Mouse (Mus musculus): ENCODE results near the gene Crip2.
A peak's percentile ranks its signal among the peaks of the same experiment; 100 is the strongest.

Crip2 gene

GRCm38 (mm10) chr12:113148381-113149035 is 8.5 kb downstream of the Crip2 start:
- DNase-seq, result no peak

DNA sequence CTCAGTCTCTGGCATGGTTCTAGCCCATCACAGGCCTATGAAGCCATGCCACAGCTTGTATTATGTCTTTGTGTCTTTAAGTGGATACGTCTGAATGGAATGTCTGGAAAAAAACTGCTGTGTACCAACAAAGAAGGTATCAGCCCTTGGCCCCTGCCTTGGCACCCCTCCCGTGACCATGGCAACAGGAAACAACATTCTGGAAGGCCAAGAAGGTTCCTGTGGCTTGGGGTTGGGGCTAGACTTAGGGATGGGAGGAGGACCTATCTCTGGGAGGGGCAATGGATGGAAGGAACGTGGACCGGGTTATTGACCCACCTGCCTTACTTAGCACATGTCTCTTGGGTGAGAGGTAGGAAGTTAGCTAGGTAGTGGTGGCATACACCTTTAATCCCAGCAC is 9.3 kb downstream of the Crip2 start:
- no peak for DNase-seq

GRCm38 (mm10) chr12:113149896-113150295 is 9.9 kb downstream of the Crip2 start:
- no peak for DNase-seq

GRCm38 (mm10) chr12:113150591-113150990 is 10.6 kb downstream of the Crip2 start:
- DNase-seq, result no peak

DNA sequence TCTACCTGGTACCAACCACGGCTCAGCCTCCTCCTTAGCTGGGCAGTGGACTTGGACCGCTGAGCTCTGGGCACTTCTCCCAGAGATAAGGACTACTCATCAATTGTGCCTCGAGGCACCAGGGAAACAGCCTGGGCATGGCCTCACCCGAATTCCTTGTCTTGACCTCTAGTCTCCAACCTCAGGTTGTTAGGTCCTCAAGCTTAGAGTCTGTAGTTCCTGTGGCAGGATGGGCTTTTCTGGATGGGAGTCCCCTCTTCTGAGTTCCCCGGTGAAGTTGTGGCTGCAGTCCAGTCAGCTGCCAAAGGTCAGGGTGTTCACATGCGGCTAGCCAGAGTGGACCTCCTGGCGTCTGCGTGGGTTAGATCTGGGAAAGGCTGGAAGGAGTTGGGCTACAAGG is 11.0 kb downstream of the Crip2 start:
- DNase-seq, result no peak

GRCm38 (mm10) chr12:113151661-113152271 is 11.7 kb downstream of the Crip2 start:
- DNase-seq, result no peak

DNA sequence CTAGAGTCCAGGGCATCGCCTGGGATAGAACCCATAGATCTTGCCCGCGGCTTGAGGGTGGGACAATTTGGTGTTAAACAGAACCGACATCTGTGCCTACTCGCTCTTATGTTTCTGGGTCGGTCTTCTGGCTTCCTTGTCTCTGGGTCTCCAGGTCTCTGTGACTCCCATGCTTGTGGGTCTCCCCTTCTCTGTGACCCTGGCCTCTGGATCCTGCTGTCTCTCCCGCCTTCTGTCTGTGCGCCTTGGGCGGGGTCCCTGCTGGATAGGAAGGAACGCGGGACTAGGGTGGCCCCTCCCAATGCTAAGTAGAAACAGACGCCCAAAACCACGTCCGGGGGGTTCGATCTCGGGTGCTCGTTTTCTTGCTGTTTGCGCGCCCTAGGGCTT is 12.2 kb downstream of the Crip2 start:
- DNase-seq, result no peak

- no peak for DNase-seq
Observed at GRCm38 (mm10) chr12:113152991-113153525, 13.0 kb downstream of the Crip2 start.

- no peak for DNase-seq
Observed at GRCm38 (mm10) chr12:113153971-113154370, 13.9 kb downstream of the Crip2 start.

GRCm38 (mm10) chr12:113154747-113155075 is 14.7 kb downstream of the Crip2 start:
- no peak for DNase-seq

DNA sequence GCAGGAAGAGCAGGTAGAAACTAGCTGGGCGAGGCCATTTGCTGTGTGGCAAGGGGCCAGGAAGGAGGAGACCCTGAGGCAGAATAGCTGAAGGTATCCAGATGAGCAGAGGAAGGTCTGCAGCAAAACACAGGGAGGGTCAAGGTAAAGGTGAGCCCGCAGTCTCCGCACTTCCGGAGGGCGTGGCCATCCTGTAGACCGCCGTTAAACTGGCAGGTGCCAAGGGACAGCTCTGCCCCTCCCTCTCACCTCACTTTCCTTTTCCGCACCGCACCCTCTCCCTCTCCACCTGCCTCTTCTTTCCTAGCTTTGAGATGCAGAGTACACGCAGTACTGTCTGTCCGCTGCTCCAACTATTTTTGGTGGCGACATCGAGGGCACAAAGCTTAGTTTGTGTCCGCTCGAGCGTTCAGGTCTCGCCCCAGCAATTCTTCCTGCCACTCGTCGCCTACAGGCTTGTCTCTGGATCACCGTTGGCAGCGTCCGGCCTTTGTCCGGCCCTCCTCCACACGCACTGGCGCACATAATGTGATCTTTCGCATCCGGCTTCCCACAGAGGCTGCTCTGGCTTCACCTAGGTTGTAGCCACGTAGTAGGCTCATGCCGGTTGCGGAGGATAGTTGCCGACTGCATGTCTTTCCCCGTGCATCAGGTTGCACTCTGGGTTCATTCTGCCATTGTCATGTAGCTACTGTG is 15.2 kb downstream of the Crip2 start:
- DNase-seq, result no peak

DNA sequence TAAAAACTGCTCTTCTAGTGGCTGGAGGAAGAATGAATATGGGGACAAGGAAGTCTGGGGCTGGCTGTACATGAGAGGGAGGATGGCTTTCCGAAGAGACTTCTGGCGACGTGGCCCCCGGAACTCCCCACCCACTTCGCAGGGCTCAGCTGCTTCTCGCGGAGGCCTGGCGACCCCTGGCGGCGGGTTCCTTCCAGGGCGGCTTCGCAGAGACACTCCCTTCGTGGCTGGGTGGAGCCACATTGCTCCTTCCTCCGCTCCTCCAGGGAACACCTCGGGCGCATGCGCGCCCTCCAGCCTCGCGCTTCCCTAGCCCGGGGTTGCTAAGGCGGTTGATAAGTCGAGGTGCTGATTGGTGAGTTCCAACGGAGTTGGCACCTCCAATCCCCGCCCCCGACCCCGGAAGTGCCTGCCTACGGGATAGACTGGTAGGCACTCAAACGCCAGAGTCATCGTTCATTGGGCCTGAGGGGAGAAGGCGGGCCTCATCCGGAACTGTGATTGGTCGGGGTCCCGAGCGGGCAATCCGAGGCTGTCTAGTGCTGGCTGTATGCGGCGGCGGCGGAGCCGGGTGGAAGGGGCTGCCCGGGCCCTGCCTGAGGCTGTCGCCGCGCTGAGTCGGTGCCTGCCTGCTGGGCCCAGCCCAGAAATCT is 16.0 kb downstream of the Crip2 start, which contains the start of gene Tedc1:
Tedc1 (plus strand) TSS at position 535 of the 653 bp plus-strand sequence.
- DNase-seq, result peak; percentile 100

- no peak for DNase-seq
Observed at GRCm38 (mm10) chr12:113156540-113156929, 16.5 kb downstream of the Crip2 start.

GRCm38 (mm10) chr12:113157002-113157401 is 17.0 kb downstream of the Crip2 start:
- no peak for DNase-seq

DNA sequence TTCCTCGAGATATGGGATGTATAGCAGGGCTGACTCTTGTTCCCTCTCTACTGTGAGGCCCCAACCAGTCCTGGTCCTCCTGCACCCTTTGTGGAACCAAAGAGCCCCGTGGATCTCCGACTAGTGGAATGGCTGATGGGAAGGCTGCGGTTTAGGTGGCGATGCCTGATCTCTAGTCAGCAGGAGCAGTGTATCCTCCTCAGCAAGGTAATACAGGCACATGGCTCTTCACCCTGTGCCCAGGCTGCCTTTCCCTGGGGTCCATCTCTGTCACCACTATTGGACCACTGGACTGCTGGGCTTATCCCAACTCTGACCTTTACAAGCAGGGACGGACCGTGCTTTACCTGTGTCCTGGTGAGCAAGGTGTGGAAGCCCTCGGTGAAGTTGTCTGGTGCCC is 17.5 kb downstream of the Crip2 start:
- DNase-seq, result no peak

DNA sequence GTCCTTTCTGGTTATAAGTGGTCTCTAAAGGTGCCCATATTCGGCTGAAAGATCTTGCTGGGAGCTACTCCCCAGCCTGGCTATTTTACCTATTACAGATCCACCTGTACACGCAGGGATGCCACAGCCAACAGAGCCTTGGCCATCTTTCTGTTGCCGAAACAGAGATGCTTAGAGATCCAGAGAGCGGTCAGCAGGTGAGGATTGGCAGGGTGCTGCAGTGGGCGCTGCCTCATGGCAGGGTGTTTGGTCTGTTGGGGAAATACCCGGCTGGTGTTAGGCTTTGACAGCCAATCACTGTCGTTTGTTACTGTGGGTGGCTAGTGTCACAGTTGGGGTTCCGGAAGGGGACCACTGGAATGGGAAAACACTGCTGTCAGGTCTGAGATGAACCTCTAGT is 17.9 kb downstream of the Crip2 start:
- no peak for DNase-seq

DNA sequence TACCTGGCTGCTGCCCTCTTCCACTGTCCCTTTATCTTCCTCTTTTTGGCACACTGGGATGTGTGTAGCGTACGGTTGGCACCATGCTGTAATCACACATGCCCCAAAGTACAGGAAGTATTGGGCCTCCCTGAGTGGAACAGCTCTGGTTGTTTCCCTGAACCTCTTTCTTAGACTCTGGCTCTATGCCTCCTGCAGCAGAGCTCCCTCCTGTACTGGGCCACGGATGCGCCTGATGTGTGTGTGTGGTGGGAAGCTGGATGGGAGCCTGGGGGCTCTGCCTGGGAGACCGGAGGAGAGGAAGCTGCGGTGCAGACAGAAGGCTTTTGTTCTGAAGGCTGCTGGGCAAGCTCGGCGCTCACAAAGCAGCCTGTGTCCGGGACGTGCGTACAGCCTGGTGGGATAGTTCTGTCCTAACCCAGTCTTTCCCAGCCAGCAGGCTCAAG is 23.5 kb downstream of the Crip2 start:
- no peak for DNase-seq

DNA sequence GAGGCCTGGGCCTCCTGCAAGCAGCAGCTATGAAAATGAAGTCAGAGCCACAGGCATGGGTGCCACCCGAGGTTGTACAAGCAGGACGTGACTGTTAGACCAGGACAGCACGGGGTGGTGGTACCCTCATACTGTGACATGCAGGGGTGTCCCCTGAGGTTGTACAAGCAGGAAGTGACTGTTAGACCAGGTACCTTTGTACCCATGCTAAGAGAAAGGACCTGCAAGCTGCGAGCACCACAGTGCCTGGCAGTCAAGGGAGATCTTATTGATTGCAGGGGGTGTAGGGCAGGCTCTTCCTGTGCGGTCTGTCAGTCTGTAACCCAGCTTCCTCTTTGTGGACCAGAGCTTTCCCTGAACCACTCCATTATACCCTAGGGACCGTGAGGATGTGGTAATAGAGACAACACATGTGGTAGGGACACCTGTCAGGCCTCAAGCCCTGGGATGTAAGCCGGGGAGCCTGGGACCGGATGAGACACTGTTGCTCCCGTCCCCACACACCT is 28.0 kb downstream of the Crip2 start:
- no peak for DNase-seq

DNA sequence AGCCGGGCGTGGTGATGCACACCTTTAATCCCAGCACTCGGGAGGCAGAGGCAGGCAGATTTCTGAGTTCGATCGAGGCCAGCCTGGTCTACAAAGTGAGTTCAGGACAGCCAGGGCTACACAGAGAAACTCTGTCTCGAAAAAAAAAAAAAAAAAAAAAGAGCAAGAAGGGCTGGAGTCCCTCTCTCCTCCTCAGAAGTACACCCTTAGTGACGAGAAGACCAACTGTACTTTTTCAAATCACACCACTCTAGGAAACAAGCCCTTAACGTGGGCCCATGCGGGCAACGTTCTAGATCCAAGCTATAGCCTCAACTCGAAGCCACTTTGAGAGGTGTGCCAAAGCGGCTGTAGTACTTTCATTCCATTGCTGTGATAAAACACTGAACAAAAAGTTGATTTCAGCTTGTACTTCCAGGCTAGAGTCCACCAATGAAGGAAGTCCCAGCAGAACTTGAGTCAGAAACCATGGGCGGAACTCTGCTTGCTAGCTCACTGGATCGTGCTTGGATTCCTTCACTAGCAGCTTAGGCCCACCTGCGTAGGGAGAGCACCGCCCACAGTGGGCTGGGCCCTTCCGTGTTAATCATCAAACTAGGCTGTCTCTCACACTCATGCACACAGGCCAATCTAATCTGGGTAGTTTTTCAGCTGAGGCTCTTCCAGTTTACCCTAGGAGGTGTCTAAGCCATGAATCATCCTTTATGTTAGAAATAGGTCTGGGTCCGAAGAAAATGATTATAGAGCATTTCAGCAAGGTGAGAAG is 37.1 kb downstream of the Crip2 start:
- no peak for DNase-seq

- no peak for DNase-seq
Observed at GRCm38 (mm10) chr12:113181020-113181419, 41.0 kb downstream of the Crip2 start.

- no peak for DNase-seq
Observed at GRCm38 (mm10) chr12:113184945-113185344, 44.9 kb downstream of the Crip2 start.
